Mouse (Mus musculus) midbrain, embryonic 10.5 days (tissue): ENCODE measurements around the gene Gid4. TPM values are rescaled to one million over a fixed set of nuclear protein-coding genes. Genes with fewer than 3 reads are reported as not detected.

ENCODE experiments used
- DNase-seq: peaks from one replicate; pipeline ENCODE4 v3.0.0-alpha.2; 2017; ENCODE audit warnings: low spot score
- H3K27ac ChIP-seq: fragments of 300-500 bp; sonication (generic); replicated peaks from 2 replicates; pipeline ENCODE4 v1.5.1; 2016; ENCODE audit warnings: mild to moderate bottlenecking
- H3K27me3 ChIP-seq: fragments of 300-500 bp; sonication (generic); 2 replicates; pipeline ENCODE4 v1.6.1; 2016; ENCODE audit warnings: low read depth, mild to moderate bottlenecking; ENCODE audit not compliant: poor library complexity, severe bottlenecking
- H3K36me3 ChIP-seq: fragments of 300-500 bp; sonication (generic); 2 replicates; pipeline ENCODE4 v1.6.1; 2016; ENCODE audit warnings: mild to moderate bottlenecking, moderate library complexity
- H3K4me1 ChIP-seq: fragments of 300-500 bp; sonication (generic); 2 replicates; pipeline ENCODE4 v1.6.1; 2016
- H3K4me3 ChIP-seq: fragments of 300-500 bp; sonication (generic); 2 replicates; pipeline ENCODE4 v1.5.1; 2016; ENCODE audit warnings: mild to moderate bottlenecking, moderate library complexity
- H3K9me3 ChIP-seq: fragments of 300-500 bp; sonication (generic); replicated peaks from 2 replicates; pipeline ENCODE4 v1.6.1; 2016; ENCODE audit warnings: mild to moderate bottlenecking
- WGBS: fragments of 180-500 bp; shearing (Covaris S2); methylation state at CpG from one replicate; pipeline ENCODE4 v1.1.7; 2016; 5-methylcytosine and 5-hydroxymethylcytosine counted together
- polyA plus RNA-seq: library from polyadenylated mRNA; unstranded; fragments of >200 nt; fragmentation: Nextera tagmentation; extraction: Ambion mirVana; gene quantifications from 2 replicates; pipeline ENCODE4 v1.2.1, GENCODE M21; 2016

Gene Gid4
- polyA plus RNA-seq, result 31.7 and 32.5 TPM in 2 replicates

- peak; percentile 99 for DNase-seq
- Histone ChIP-seq H3K36me3 (no peaks in the 10 kb centered on the region), H3K27ac (peak within 1 kb of the TSS; percentile 95), H3K4me1 (peaks cover 44% of the 10 kb centered on the region), H3K9me3 (no peaks in the 10 kb centered on the region), H3K27me3 (no peaks in the 10 kb centered on the region), H3K4me3 (peak within 1 kb of the TSS; percentile 97)
- WGBS, result under 1% methylated on average over 63 of the region's 81 CpGs
These were observed at the start of gene Gid4 for GRCm38 (mm10) chr11:60416963-60417716. Gene Gid4 (plus strand): TSS chr11:60417145.

GRCm38 (mm10) chr11:60367256-60367655 lies 49.7 kb upstream of the Gid4 start:
- H3K9me3 ChIP-seq, result no peaks in the 10 kb centered on the region
- no peak for DNase-seq
- no peak overlapping the region for H3K4me3 ChIP-seq
- peaks cover 11% of the 10 kb centered on the region for H3K4me1 ChIP-seq
- H3K36me3 ChIP-seq, result no peaks in the 10 kb centered on the region
- WGBS, result 83% methylated on average over 3 of the region's 3 CpGs
- H3K27me3 ChIP-seq, result no peaks in the 10 kb centered on the region
- H3K27ac ChIP-seq, result no peak overlapping the region

- Histone ChIP-seq H3K4me1 (peaks cover 11% of the 10 kb centered on the region), H3K27ac (no peak overlapping the region), H3K9me3 (no peaks in the 10 kb centered on the region), H3K27me3 (no peaks in the 10 kb centered on the region), H3K4me3 (no peak overlapping the region), H3K36me3 (no peaks in the 10 kb centered on the region)
- DNase-seq, result no peak
- 85% methylated on average over 4 of the region's 4 CpGs for WGBS
These were observed 48.0 kb upstream of the Gid4 start for GRCm38 (mm10) chr11:60368909-60369308.

- no peaks in the 10 kb centered on the region for H3K9me3 ChIP-seq
- no peak overlapping the region for H3K27ac ChIP-seq
- H3K27me3 ChIP-seq, result no peaks in the 10 kb centered on the region
- WGBS, result 77% methylated on average over 4 of the region's 4 CpGs
- H3K4me3 ChIP-seq, result no peak overlapping the region
- no peaks in the 10 kb centered on the region for H3K36me3 ChIP-seq
- peaks cover 11% of the 10 kb centered on the region for H3K4me1 ChIP-seq
- no peak for DNase-seq
These were observed 47.5 kb upstream of the Gid4 start for GRCm38 (mm10) chr11:60369448-60369847.

GRCm38 (mm10) chr11:60370431-60370830 lies 46.5 kb upstream of the Gid4 start:
- Histone ChIP-seq H3K27me3 (no peaks in the 10 kb centered on the region), H3K9me3 (no peaks in the 10 kb centered on the region), H3K27ac (no peak overlapping the region), H3K4me3 (no peak overlapping the region), H3K4me1 (peaks cover 11% of the 10 kb centered on the region), H3K36me3 (no peaks in the 10 kb centered on the region)
- WGBS, result 89% methylated on average over 13 of the region's 13 CpGs
- DNase-seq, result no peak

- no peak for DNase-seq
- no peak overlapping the region for H3K4me3 ChIP-seq
These were observed 42.5 kb upstream of the Gid4 start for GRCm38 (mm10) chr11:60374481-60374880.

GRCm38 (mm10) chr11:60383518-60383917 lies 33.4 kb upstream of the Gid4 start:
- no peaks in the 10 kb centered on the region for H3K27me3 ChIP-seq
- DNase-seq, result no peak
- 88% methylated on average over 6 of the region's 6 CpGs for WGBS

More at GRCm38 (mm10) chr11:60374481-60374880, 42.5 kb upstream of the Gid4 start:
- no peaks in the 10 kb centered on the region for H3K27me3 ChIP-seq
- no peaks in the 10 kb centered on the region for H3K9me3 ChIP-seq
- no peaks in the 10 kb centered on the region for H3K36me3 ChIP-seq
- no peaks in the 10 kb centered on the region for H3K4me1 ChIP-seq
- H3K27ac ChIP-seq, result no peak overlapping the region
- 85% methylated on average over 6 of the region's 6 CpGs for WGBS

GRCm38 (mm10) chr11:60384762-60385421 lies 32.1 kb upstream of the Gid4 start:
- 7% methylated on average over 16 of the region's 16 CpGs for WGBS
- Histone ChIP-seq H3K4me3 (peak overlapping the region; percentile 41), H3K36me3 (no peaks in the 10 kb centered on the region), H3K9me3 (no peaks in the 10 kb centered on the region), H3K4me1 (peaks cover 19% of the 10 kb centered on the region), H3K27ac (peak overlapping the region; percentile 76), H3K27me3 (no peaks in the 10 kb centered on the region)
- DNase-seq, result peak; percentile 31

More at GRCm38 (mm10) chr11:60383518-60383917, 33.4 kb upstream of the Gid4 start:
- H3K9me3 ChIP-seq, result no peaks in the 10 kb centered on the region
- peaks cover 19% of the 10 kb centered on the region for H3K4me1 ChIP-seq
- no peaks in the 10 kb centered on the region for H3K36me3 ChIP-seq
- H3K27ac ChIP-seq, result no peak overlapping the region
- no peak overlapping the region for H3K4me3 ChIP-seq

GRCm38 (mm10) chr11:60385946-60386345 lies 31.0 kb upstream of the Gid4 start:
- Histone ChIP-seq H3K36me3 (no peaks in the 10 kb centered on the region), H3K4me3 (no peak overlapping the region), H3K4me1 (peaks cover 19% of the 10 kb centered on the region), H3K9me3 (no peaks in the 10 kb centered on the region), H3K27me3 (no peaks in the 10 kb centered on the region), H3K27ac (no peak overlapping the region)
- no peak for DNase-seq
- WGBS, result 90% methylated on average over 5 of the region's 5 CpGs

- Histone ChIP-seq H3K36me3 (no peaks in the 10 kb centered on the region), H3K4me3 (no peak overlapping the region), H3K4me1 (peaks cover 19% of the 10 kb centered on the region), H3K27me3 (no peaks in the 10 kb centered on the region), H3K9me3 (no peaks in the 10 kb centered on the region), H3K27ac (no peak overlapping the region)
- no peak for DNase-seq
- WGBS, result 90% methylated on average over 2 of the region's 2 CpGs
These were observed 29.0 kb upstream of the Gid4 start for GRCm38 (mm10) chr11:60387944-60388343.

- 91% methylated on average over 6 of the region's 6 CpGs for WGBS
- Histone ChIP-seq H3K4me3 (no peak overlapping the region), H3K27ac (no peak overlapping the region), H3K9me3 (no peaks in the 10 kb centered on the region), H3K4me1 (0 out of 2 replicates have a peak, but pooled peaks cover 4% of the 10 kb centered on the region), H3K27me3 (no peaks in the 10 kb centered on the region), H3K36me3 (no peaks in the 10 kb centered on the region)
- DNase-seq, result no peak
These were observed 25.6 kb upstream of the Gid4 start for GRCm38 (mm10) chr11:60391346-60391745.

GRCm38 (mm10) chr11:60396546-60396945 lies 20.4 kb upstream of the Gid4 start:
- DNase-seq, result no peak
- Histone ChIP-seq H3K27ac (no peak overlapping the region), H3K27me3 (no peaks in the 10 kb centered on the region), H3K4me3 (no peak overlapping the region), H3K36me3 (peaks cover 29% of the 10 kb centered on the region), H3K4me1 (0 out of 2 replicates have a peak, but pooled peaks cover 4% of the 10 kb centered on the region), H3K9me3 (no peaks in the 10 kb centered on the region)
- WGBS, result 88% methylated on average over 6 of the region's 6 CpGs

- H3K4me1 ChIP-seq, result 0 out of 2 replicates have a peak, but pooled peaks cover 4% of the 10 kb centered on the region
- peaks cover 35% of the 10 kb centered on the region for H3K36me3 ChIP-seq
- H3K27ac ChIP-seq, result no peak overlapping the region
- H3K4me3 ChIP-seq, result no peak overlapping the region
- DNase-seq, result no peak
- H3K27me3 ChIP-seq, result no peaks in the 10 kb centered on the region
- no peaks in the 10 kb centered on the region for H3K9me3 ChIP-seq
- 92% methylated on average over 2 of the region's 2 CpGs for WGBS
These were observed 19.8 kb upstream of the Gid4 start for GRCm38 (mm10) chr11:60397172-60397571.
